Mouse (Mus musculus): ENCODE measurements around the gene Fras1.

Gene Fras1

GRCm38 (mm10) chr5:96827176-96827575 is 453.4 kb downstream of the Fras1 start:
- no peak for ATAC-seq (ENCODE audit: insufficient number of reproducible peaks, low FRiP score, low TSS enrichment)

Data from cerebellum, adult (tissue).